Mouse (Mus musculus): ENCODE results near the gene Wdfy3.
"Not testable (repeated sequence)": the region's sequence is repeated elsewhere in the genome, so short reads cannot be mapped to it uniquely, and the experiment has no call there.

Gene Wdfy3

DNA sequence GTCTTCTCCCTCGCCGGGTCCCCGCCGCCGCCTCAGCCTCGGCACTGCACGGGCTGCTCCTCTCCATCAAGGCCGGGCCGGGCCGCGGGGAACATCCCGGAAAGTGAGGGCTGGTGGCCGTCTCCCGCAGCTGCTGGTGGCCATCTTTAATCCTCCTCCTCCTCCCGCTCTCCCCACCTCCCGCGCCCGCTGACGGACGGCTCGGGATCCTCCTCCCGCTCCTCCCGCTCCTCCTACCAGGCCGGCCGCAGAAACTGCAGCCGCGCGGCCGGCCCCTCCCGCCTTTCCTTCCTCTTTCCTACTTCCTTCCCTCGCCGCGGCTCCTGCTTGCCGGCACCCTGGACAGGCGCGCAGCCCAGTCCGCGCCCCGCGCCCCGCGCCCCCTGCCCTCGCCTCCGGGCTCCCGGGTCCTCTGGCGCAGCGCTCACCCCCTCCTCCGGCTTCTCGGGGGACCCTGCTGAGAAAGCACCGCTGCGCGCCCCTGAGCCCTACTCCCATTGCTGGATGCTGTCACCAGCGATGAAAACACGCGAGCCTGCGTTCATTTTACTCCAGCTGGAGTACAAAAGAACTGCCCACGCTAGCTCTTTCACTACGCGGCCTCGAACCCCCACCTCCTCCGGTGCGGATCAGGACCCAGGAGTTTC, at the start of gene Wdfy3:
Gene Wdfy3, minus strand, starts transcription at position 155 of the 647 bp plus-strand sequence.
- DNase-seq (ENCODE audit: low spot score in 2 of 2): peak; percentile 80 to 85

DNA sequence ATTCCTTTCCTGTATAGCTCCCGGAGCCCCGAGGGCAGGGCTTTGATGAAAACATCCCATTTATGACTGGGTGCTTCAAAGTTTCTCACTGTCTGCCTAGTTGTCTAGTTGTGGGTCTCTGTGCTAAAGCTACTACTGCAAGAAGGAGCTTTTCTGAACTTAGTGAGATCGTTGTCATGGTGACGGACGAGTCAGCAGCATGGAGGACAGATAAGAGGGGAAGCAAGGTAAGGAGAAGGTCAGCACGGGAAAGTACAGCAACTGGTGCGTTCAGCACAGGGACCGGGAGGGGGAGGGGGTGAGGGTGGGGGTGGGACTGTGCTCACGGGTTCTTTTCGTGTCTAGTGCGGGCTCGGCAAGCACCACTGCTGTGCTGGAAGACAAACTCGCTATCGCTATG, 43.3 kb upstream of the Wdfy3 start:
- DNase-seq (ENCODE audit: low spot score in 2 of 2): peak in 1 of 2 experiments; percentile 18

DNA sequence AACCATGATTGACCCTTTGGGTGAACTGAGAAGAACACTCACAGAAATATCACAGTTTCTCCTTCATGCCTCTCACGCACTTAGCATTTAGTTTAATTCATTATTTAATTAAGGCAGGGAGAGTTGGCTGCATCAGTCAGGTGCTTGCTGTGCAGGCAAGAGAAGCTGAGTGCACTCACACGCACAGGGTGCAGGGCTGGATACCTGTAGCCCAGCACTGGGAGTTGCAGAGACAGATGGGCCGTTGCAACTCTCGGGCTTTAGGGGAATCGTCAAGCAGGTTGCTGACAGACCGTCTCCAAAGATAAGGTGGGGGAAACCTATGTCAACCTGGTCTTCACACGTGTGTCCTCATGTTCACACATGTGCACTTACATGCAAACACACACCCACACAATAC, 42.3 kb upstream of the Wdfy3 start:
- no peak for DNase-seq (ENCODE audit: low spot score in 2 of 2)

DNA sequence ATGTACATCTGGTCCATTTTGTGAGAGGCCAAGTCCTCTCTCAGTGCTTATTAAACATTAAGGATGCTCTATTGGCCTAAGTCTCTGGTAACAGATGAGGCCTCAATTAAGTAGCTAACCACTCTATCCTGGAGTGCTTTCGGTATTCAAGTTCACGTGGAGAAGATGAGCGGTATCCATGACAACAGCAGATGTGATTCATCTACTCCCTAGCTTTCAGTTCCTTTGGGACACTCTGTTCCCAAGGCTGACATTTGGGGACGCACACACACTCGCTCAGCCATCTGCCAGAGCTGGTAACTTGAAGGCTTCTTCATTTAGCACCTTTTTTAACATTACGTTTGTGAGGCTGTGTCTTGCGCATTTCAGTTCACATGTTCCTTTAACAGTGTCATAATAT, 40.3 kb upstream of the Wdfy3 start:
- DNase-seq (ENCODE audit: low spot score in 2 of 2): peak; percentile 83 to 90

DNA sequence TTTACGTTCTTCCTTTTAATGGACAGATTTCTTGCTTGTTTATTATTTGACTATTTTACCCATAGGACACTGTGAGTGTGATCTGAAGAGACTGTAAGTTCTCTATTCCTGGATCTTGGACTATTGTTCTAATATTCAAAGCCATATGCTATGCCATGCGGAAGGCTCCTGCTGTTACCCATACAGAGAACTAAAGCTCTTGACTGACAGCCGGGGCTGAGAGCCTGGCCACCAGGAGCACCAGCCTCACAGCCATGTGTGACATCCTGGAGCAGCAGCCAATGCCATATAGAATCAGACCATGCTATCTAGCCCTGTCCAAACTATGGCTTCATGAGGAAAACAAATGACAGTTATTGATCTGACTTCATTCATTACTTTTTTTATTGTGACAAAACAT, 36.2 kb upstream of the Wdfy3 start:
- DNase-seq (ENCODE audit: low spot score in 2 of 2): no peak

DNA sequence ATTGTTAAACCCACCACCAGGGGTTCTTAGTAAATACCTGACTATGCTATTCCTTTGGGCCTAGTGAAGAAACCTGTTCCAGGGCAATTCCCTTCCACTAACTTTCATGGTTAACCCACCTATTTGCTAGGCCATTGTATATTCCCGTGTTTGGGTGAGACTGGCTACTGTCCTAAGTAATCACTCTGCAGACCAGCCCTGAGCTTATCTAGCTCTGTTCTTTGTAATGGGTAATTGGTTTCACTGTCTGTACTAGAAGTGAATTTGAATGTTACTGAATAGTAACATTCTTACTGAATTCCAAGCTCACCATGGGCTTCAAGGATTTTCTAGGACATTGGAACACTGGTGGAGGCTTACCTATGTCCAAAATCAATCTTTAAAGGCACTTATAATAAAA, 32.1 kb upstream of the Wdfy3 start:
- not testable (repeated sequence) for DNase-seq (ENCODE audit: low spot score in 2 of 2)

DNA sequence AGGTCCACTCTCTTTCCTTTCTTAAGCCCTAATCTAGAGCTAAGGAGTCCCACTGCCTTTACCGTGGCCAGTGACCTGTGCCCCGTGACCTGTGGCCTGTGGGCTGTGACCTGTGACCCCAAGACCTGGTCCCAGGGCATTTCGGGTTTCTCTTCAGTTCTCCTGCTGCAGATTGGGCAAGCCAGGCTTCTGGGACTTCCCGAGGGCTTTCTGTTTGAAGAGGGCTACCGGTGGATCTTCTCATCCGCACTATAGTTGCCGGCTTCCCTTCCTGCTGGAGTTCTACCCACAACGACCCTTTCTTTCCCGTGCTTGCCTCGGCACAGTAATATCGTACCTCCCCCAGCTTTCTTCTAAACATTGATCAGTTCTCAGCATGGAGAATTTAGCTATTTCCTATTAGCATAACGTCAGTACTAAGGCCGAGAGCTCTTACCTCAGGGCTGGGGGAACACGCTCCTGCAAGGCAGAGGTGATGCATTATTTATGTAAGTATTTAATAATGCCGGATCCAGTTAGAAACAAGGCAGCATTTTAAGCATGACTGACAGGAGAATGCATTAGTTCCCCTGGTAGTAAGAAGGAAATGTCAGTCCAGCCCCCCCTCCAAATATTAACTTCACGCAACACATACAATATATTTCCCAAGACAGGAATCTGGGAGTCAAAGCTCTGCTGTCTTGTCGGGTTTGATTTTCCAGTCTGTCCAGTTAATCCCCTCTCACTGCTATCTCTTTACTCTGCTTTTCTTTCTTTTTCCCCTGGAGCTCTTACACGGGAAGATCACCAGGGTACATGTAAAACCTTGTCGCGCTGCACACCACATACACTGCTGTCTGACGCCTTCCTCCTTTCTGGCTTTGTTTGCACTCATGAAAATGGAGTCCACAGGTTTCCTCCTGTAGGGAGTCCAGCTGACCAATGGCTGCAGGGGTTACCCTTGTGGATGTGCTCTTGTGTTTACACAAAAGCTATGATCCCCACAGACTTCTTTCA, 30.8 kb upstream of the Wdfy3 start:
- no peak for DNase-seq (ENCODE audit: low spot score in 2 of 2)

DNA sequence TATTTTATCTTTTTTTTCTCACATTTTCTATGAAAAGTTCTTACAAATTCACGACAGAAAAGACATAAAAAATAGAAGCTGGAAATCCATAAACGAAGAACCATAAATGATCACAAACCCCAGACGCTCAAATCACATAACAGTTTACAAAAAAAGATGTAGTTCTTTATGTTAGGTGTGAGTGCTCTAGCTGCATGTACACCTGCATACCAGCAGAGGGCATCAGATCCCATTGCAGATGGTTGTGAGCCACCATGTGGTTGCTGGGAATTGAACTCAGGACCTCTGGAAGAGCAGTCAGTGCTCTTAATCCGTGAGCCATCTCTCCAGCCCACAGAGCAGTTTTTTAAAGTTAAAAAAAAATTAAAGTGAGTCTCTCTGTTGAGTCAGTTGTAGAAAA, 25.9 kb upstream of the Wdfy3 start:
- DNase-seq (ENCODE audit: low spot score in 2 of 2): no peak

DNA sequence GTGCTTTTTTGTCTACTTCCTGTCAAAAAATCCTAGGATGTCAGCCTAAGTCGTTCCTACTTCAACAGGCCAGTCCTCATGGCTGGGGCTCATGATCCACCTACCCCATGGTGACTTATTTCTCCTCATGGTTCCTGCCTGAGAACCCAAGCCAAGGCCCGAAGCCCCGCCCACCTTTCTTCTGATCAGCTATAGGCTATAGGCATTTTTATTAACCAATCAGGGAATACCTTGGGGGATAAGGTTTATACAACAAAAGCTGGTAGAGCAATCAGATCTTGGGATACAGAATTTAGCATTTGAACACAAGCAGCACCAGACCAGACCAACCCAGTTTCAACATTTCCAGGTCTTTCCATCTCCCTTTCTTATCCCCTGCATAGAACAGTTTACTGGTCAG, 21.0 kb upstream of the Wdfy3 start:
- DNase-seq (ENCODE audit: low spot score in 2 of 2): no peak

DNA sequence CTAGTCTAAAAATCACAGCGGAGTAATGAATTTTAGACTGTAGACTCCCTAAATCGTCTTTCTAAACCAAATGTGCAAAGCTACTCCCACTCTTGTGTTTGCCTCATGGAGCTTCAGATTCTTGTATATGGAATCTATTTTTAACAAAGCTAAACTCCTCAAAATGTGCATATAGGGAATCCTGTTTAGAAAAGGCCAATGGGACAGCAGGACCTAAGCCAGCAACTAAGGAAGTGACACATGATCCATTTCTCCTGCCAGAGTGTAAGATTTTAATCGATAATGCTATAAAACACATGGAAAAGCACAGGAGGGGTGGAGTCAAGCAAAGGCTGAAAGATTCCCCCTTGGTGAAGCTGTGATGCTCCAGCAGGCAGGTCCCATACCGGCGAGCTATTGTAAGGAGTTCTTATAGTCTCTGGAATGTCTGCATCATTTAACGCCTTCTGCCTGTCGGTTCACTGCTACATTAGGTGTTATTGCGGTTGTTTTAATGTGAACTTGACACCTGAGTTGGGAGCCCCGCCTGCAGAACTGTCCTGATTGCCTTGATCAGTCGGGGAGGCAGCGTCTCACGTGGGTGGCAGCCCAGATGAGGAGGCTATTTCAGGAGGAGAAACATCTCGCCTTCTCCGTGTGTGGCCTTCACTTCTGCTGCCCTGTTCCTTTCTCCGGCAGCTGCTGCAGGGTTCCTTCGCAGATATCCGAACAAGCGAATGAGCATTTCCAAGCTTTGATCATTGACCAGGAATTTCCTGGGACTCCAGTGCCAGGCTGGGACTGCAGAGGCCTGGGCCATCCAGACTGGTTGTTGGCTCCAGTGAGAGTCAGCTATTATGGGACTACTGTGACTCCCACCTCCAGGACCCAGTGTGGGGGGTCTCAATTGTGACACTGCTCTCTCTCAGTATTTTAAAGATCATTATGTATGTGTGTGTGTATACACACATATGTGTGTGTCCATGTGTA, 15.3 kb upstream of the Wdfy3 start:
- DNase-seq (ENCODE audit: low spot score in 2 of 2): peak in 1 of 2 experiments; percentile 56

DNA sequence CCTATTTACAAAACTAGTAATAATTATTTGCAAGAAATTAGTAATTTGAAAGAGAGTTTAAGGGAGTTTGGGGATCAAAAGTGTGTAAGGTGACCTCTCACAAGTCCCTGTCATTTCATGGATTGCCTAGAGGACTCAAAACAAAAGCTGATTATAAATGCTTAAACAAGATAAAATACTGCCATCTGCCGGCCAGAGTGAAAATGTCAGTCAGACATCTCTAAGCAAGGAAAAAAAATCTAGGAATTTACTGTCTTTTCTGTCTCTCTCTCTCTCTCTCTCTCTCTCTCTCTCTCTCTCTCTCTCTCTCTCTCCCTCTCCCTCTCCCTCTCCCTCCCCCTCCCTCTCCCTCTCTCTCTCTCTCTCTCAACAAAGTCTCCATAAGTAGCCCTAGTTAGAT, 4.4 kb upstream of the Wdfy3 start:
- peak in 1 of 2 experiments; percentile 32 for DNase-seq (ENCODE audit: low spot score in 2 of 2)

DNA sequence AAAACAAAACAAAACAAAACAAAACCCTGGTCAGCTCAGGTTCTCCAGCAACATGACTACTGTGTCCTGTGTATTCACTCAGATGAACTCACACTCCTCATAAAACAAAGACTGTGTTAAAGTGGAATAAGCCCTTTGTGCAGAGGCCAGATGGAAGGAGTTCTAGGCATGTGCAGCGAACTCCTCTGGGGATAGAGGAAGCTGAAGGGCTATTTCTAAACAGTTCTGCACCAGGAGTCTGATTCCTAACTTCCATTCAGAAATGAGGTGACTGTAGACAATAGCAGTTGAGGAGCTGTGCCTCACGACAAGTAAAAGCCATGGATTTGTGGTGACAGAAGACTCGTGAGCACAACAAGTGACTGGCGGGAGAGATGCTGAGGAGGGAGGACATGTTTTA, 2.3 kb upstream of the Wdfy3 start:
- no peak for DNase-seq (ENCODE audit: low spot score in 2 of 2)

DNA sequence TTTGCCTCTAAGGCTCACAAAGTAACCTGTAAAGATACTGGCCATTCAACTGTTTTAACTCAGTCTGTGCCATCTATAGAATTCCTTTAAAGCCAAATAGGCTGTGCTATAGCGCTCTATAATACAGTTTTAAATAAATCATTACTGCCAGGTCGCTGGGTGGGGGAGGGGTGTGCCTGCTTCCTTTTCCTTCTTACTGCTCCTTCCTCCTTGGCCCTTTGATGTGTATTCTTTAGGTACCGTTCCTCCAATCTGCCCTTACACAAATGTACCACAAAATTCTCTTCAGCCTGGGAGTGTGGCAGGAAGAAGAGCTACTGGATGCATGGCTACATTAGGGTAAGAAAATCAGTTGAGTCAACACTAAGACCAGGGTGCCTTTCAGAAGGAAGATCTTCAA, 1.5 kb upstream of the Wdfy3 start:
- DNase-seq (ENCODE audit: low spot score in 2 of 2): no peak

DNA sequence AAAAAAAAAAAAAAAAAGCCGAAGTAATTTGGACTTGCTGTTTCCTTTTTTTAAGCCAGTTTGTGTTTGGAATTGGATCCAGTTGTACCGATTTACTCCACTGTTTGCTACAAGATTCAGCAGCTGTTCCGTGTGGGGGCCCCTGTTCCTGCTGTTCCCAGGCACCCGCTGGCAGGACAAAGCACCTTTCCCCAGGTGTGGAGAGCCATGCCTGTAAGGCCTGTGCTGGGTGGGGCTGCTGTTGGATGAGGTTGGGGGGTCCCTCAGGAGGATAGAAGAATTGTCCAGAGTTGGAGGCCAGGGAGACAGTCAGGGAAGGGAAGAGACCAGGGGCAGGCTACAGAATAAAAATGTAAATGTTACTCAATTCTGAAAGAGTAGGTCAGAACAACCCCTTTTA, 1.1 kb upstream of the Wdfy3 start:
- DNase-seq (ENCODE audit: low spot score in 2 of 2): no peak

DNA sequence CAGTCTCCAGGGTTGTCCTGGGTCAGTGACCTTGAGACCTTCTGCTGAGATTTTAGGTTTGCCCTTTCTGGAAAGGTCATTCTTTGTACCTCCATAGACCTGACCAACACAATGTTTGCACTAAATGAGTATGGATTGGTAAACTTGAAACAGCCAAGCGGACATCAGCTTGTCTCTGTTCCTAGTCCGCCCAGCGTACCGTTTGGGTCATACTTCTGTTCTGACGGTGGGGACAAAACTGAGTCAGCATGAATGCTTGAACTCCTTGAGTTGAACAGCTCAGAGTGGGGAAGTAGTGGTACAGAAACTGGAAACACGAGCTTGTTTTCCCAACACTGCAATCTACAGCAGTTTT, 670 bp upstream of the Wdfy3 start:
- no peak for DNase-seq (ENCODE audit: low spot score in 2 of 2)

DNA sequence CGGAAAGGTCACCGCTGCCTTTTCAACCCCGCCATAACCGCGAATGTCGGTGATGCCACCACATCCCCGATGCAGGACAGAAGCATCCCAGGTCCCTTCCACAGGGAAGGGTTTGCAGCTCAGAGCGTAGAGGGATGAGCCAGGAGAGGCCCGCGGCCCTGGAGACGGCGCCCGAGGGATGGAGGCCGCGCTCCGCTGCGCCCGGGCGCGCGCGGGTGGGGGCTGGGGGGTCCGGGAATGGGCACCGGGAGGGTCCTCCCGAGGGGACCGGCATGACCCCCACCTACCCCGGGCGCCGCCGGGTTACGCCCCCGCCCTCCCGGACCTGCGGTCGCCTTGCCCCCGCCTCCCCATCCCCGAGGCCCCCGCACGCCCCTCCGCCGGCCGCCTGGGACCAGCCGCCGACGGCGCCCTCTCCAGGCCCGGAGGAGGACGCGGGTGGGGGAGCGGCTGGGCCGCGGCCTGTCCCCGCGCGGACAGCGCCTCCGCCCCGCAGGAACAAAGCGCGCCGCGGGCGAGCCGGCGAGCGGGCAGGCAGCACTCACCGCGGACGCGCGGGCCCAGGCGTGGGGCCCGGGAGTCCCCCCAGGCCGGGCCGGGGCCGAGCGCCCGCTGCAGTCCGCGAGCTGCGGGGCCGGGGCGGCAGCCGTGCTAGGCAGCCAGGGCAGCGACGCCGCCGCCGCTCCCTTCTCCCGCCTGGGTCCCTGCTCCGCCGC, 512 bp downstream of the Wdfy3 start:
- peak in 1 of 2 experiments; percentile 25 for DNase-seq (ENCODE audit: low spot score in 2 of 2)

DNA sequence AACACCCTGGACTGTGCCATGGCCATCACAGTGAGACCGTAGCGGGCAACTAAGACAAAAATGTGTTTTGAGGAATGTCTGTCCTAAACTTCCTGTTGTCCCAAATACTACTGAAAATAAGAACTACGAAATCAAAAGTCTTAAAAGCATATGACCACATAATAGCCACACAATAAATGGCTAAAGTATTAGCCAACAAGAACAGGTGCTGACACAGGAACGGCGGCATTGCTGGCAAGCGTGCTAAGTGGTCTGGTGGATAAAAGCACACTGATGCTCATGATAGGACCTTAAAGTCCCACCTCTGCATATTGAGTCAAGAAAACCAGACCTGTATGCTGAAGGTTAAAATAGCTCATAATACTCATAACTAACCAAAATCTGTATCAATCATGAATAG, 3.3 kb downstream of the Wdfy3 start:
- DNase-seq (ENCODE audit: low spot score in 2 of 2): no peak

DNA sequence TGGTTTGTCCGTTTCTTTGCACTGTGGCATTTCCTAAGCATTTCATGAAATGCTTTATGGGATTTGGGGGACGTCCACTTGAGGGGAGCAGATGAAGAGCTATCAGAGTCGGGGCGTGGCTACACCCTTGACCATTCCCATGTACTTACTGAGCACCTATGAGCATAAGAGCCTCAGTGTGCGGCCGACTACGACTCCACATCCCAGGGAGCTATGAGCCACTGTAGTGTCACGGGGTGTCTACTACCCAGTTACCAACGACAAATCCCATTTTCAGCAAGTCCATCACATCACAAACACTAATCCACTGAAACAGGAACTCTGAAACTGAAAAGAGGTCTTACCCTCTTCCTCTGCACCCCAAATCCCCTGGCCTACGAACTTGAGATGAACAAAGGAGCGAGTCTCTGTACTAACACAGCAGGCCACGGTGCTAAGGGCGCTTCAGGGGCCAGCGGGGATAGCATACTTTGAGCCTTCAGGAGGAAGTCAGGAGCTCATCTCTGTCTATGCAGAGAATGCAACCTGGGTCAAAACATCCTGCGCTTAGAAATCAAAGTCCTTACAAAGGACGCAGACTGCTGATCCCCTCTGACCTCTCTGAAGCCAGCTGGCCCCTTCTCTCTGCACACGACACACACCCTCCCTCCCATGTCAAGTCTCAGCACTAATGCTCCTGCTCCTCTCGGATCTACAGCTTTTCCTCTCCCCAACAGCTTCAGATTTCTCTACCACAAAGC, 6.5 kb downstream of the Wdfy3 start:
- no peak for DNase-seq (ENCODE audit: low spot score in 2 of 2)

DNA sequence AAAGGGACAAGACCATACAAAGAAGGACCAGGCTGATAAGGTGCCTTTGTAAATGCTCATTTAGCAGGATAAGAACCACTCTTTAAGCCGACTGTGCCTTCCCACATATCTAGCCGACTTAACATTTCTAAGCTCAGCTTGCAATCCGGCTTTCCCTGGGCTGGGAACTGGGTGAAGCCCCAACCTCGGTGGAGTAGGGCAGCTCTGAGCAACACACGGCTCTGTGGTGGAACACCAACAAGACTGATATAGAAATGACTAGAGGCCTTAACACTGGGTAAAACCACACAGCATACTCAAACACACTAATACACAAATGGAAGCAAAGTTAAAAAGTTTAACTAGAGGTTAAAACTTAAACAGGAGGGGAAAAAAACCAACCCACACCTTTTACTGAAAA, 7.9 kb downstream of the Wdfy3 start:
- no peak for DNase-seq (ENCODE audit: low spot score in 2 of 2)

DNA sequence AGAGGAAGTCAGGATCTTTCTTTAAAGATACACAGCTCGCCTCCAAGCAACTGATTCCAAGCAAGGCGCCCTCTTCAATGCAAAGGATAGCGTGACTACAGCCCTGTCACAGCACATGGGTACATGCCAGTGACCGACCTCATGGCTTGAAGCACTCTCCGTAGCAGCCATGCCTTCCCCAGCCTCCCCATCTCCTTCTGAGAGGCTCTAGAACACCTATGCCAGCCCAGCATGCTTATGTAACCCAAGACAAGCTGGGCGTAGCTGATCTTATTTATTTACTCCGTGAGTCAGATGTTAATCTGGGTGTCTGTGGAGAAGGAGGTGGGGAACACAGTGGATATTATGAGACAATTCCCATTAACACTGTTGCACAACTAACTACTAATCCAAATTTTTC, 13.8 kb downstream of the Wdfy3 start:
- no peak for DNase-seq (ENCODE audit: low spot score in 2 of 2)
